Mouse (Mus musculus): ENCODE results near the gene Smyd5. TPM values are rescaled to one million over a fixed set of nuclear protein-coding genes. Genes with fewer than 3 reads are reported as not detected.

Gene Smyd5
- polyA plus RNA-seq (2012; rRNA removed) = 63.7 and 90.4 TPM in 2 replicates

DNA sequence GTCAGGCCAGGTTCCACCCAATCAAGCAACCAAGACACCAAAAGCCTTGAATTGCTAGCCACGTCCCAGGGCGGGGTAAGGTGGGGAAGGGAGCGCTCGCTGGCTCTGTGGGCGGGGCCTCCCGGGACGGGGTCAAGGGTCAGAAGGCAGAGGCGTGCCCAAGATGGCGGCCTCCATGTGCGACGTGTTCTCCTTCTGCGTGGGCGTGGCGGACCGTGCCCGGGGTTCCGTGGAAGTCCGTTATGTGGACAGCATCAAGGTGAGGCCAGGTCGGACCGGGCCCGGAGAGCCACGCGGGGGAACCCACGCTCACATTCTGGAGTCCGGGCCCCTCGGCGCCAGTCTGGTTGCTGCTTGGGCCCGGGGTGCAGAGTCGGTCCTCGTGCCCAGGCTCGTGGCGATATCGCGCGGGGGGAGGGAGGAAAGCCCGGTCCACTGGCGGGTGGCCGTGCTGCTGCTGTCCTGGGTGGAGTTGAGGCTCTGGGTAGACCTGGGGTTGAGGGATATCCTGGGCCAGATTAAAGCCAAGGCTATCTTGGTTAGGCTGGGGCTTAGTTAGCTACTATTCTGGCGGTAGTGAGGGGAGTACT lies at the start of gene Smyd5:
Smyd5 (plus strand) TSS at position 148 of the 590 bp plus-strand sequence.

DNA sequence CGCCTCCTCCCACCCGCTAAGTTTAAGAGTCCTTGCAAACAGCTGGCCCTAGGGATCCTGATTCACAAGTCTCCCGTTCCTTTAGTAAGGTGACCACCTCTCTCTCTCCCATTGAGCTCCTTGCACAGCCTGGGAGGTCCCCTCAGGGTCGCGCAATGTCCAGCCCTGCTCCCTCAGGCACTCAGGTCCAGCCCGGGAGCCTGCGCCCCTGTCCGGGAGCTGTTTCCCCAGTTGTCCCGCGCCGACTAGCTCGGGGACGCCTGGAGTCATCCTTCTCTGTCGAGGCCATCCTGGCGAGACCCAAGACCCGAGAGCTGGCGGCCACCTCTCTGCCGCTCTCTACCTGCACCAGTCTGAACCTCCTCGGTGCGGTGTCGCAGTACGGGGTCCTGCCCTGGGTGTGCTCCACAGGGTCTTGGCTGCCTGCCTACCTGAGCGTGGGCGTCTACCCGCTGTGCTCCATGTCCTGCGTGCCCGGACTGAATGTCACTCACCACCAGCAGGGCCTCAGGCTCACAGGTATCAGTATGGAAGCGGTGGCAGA lies 7.9 kb upstream of the Smyd5 start, which contains the start of gene Noto:
Noto (plus strand) TSS at position 51 of the 544 bp plus-strand sequence.

DNA sequence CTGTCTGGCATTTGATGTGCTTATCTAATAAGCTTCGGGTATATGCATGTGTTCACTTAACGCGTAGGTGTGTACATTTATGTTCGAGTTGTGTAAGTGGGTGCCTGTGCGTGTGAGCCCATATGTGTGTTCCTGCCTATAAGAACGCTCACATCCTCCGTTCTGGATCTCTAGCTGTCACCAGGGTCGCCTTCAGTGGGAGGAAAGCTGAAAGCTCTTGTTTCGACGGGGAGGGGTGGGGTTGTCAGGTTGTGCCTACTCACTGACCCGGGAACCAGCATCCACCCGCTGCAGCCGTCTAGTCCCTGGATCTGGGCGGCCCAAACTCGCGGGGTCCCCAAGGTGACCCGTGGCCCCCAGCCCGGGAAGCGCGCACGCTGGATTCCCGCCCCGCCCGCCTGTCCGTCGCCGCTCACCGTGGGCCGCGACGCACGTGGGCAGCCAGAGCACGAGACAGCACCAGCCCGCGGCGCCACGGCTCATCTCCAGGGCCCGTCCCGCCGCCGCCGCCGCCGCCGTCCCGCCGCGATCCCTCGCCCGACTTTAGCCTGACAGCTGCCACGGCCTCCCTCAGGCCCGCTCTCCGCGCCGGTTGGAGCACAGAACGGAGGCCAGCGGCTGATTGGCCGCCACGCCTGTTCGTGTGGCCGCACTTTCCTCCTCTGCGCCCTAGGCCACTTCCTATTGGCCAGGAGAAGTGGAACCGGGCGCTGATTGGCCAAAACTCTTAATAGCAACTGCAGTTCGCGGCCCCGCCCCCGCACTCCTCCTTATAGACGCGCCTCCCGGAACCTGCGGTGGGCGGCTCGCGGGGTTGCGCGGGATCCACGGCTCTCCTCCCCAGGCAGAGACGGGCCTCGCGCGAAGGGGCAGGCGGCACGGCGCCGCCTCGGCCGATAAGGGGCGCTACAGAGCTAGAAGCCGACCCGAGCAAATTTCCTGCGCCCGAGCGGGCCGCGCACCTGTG lies 19.2 kb downstream of the Smyd5 start, which contains the start of gene Cct7:
Cct7 (plus strand) TSS at position 818 of the 967 bp plus-strand sequence.

DNA sequence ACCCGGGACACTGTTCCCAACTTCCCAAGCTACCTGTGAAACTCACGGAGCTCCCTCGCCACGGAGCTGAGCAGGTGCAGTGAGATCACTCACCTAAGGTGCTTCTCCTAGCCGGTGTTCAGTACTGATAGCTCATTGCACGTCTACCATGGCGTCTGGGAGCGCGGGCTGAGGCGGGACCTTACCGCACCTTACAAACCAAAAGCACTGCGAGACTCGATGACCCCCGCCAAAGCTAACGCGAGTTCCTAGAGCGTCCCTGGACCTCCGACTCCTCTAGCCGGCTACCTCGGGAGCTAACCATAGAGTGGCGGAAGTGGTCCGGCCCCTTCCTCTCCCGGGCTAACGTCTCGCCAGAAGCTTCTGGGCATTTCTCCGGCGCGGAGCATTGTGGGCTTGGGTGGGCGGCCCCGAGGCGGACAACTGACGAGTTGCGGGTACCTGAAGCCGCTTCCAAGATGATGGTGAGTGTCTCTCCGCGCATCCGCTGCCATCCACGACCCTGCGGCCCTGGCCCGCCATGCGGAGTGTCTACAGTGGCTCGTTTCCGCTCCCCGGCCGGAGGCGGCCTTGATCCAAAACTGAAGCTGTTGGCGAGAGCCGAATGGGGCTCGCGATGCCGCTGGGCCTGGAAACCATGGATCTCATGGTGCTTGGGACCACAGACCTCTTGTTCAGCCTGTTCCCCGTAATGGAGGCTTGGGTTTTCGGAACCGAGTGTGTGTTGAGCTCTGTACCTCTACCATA lies 20.0 kb downstream of the Smyd5 start, which contains the start of gene Pradc1:
Pradc1 (minus strand) TSS at position 307 of the 747 bp plus-strand sequence.

Other genes with a start within 250 kb of the Smyd5 start
- 13.8 and 22.6 TPM in 2 replicates for gene Emx1, start 244.6 kb upstream of the Smyd5 start, polyA plus RNA-seq (2012; rRNA removed)
- gene Sfxn5, start 98.6 kb upstream of the Smyd5 start, polyA plus RNA-seq (2012; rRNA removed) = 6.1 and 6.3 TPM in 2 replicates
- gene Rab11fip5, start 57.4 kb upstream of the Smyd5 start, polyA plus RNA-seq (2012; rRNA removed) = 5.7 and 7.0 TPM in 2 replicates
- gene Noto, start 8.1 kb upstream of the Smyd5 start, polyA plus RNA-seq (2012; rRNA removed) = not detected in 2 replicates
- 376 and 500 TPM in 2 replicates for gene Cct7, start 19.5 kb downstream of the Smyd5 start, polyA plus RNA-seq (2012; rRNA removed)
- gene Pradc1, start 20.0 kb downstream of the Smyd5 start, polyA plus RNA-seq (2012; rRNA removed) = 16.1 and 22.2 TPM in 2 replicates
- 2.9 and 3.3 TPM in 2 replicates for gene Fbxo41, start 71.0 kb downstream of the Smyd5 start, polyA plus RNA-seq (2012; rRNA removed)
- gene Egr4, start 81.6 kb downstream of the Smyd5 start, polyA plus RNA-seq (2012; rRNA removed) = 0.05 TPM in 1 of 2 replicates, not detected in the other
- gene Alms1, start 155.5 kb downstream of the Smyd5 start, polyA plus RNA-seq (2012; rRNA removed) = 7.8 and 9.6 TPM in 2 replicates

Data from central nervous system, embryonic 11.5 days (tissue).